Mouse (Mus musculus) heart, embryonic 12.5 days (tissue): ENCODE results near the gene Dse. TPM values are rescaled to one million over a fixed set of nuclear protein-coding genes. Genes with fewer than 3 reads are reported as not detected.
"Not testable (repeated sequence)": the region's sequence is repeated elsewhere in the genome, so short reads cannot be mapped to it uniquely, and the experiment has no call there.

Experiments used
- ATAC-seq: fragments of 200-750 bp; cut with Nextera tagmentation; 2 replicates; pipeline ENCODE4 v1.8.0; 2017; ENCODE audit warnings: moderate TSS enrichment, moderate library complexity; ENCODE audit not compliant: insufficient number of reproducible peaks, low FRiP score
- H3K27ac ChIP-seq: fragments of 300-500 bp; sonication (generic); 2 replicates; pipeline ENCODE4 v1.5.1; 2016; ENCODE audit warnings: mild to moderate bottlenecking, moderate library complexity; ENCODE audit not compliant: poor library complexity, severe bottlenecking
- H3K27me3 ChIP-seq: fragments of 300-500 bp; sonication (generic); replicated peaks from 2 replicates; pipeline ENCODE4 v1.6.1; 2016; ENCODE audit warnings: mild to moderate bottlenecking, moderate library complexity
- H3K36me3 ChIP-seq: fragments of 300-500 bp; sonication (generic); 2 replicates; pipeline ENCODE4 v1.6.1; 2016; ENCODE audit warnings: mild to moderate bottlenecking, moderate library complexity
- H3K4me1 ChIP-seq: fragments of 300-500 bp; sonication (generic); replicated peaks from 2 replicates; pipeline ENCODE4 v1.6.1; 2016; ENCODE audit warnings: mild to moderate bottlenecking
- H3K4me2 ChIP-seq: fragments of 300-500 bp; sonication (generic); 2 replicates; pipeline ENCODE4 v1.6.1; 2016; ENCODE audit warnings: mild to moderate bottlenecking, moderate library complexity
- H3K4me3 ChIP-seq: fragments of 300-500 bp; sonication (generic); 2 replicates; pipeline ENCODE4 v1.5.1; 2016; ENCODE audit warnings: mild to moderate bottlenecking
- H3K9ac ChIP-seq: fragments of 300-500 bp; sonication (generic); 2 replicates; pipeline ENCODE4 v1.6.1; 2016; ENCODE audit warnings: mild to moderate bottlenecking, moderate library complexity
- H3K9me3 ChIP-seq: fragments of 300-500 bp; sonication (generic); replicated peaks from 2 replicates; pipeline ENCODE4 v1.6.1; 2016; ENCODE audit warnings: mild to moderate bottlenecking, moderate library complexity
- WGBS: fragments of 180-500 bp; shearing (Covaris S2); methylation state at CpG from one replicate; pipeline ENCODE4 v1.1.7; 2016; 5-methylcytosine and 5-hydroxymethylcytosine counted together
- polyA plus RNA-seq: library from polyadenylated mRNA; unstranded; fragments of >200 nt; fragmentation: Nextera tagmentation; extraction: Ambion mirVana; gene quantifications from 2 replicates; pipeline ENCODE4 v1.2.1, GENCODE M21; 2016

Gene Dse
- 19.9 and 22.0 TPM in 2 replicates for polyA plus RNA-seq

DNA sequence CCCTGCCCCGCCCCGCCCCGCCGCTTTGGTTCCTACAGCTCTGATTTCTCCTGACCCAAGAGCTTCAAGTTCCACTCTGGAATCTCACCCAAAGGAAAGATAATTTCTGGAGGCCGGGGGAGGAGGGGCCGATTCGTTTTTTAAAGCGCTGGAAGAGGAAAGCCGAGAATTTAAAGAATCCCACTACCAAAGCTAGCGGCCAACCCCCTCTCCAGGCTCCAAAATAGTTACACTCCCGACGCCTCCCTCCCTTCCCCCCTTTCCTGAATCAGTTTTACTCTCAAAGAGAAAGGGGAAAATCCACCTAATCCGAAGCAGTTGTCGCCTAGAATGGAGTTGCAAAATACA lies at the start of gene Dse:
Gene Dse (minus strand): TSS at position 213 of the 348 bp plus-strand sequence.
- peaks cover 5% of the 10 kb centered on the region; the same call in 1 of the 2 replicates for H3K4me1 ChIP-seq
- H3K4me2 ChIP-seq, result peak within 1 kb of the TSS; percentile 83
- ATAC-seq, result no peak; the same call in 1 of the 2 replicates
- H3K27ac ChIP-seq, result peak within 1 kb of the TSS; percentile 91
- 0% methylated on average over 14 of the region's 14 CpGs for WGBS
- no peaks in the 10 kb centered on the region for H3K27me3 ChIP-seq
- no peaks in the 10 kb centered on the region for H3K9me3 ChIP-seq
- H3K36me3 ChIP-seq, result no peaks in the 10 kb centered on the region
- H3K9ac ChIP-seq, result peak within 1 kb of the TSS; percentile 82
- peak within 1 kb of the TSS; percentile 74 for H3K4me3 ChIP-seq

- WGBS, result 86% methylated on average over 9 of the region's 9 CpGs
- not testable (repeated sequence) for H3K36me3 ChIP-seq, H3K9me3 ChIP-seq, H3K27ac ChIP-seq, H3K4me1 ChIP-seq, ATAC-seq, H3K4me2 ChIP-seq, H3K4me3 ChIP-seq, H3K9ac ChIP-seq, H3K27me3 ChIP-seq
Measured at GRCm38 (mm10) chr10:34252833-34253232, 45.3 kb upstream of the Dse start.

GRCm38 (mm10) chr10:34249594-34249993 lies 42.1 kb upstream of the Dse start:
- no peak overlapping the region for H3K27ac ChIP-seq
- no peaks in the 10 kb centered on the region for H3K36me3 ChIP-seq
- WGBS, result 51% methylated on average over 2 of the region's 2 CpGs
- H3K9ac ChIP-seq, result no peak overlapping the region
- no peaks in the 10 kb centered on the region for H3K27me3 ChIP-seq
- H3K4me1 ChIP-seq, result no peaks in the 10 kb centered on the region
- H3K9me3 ChIP-seq, result no peaks in the 10 kb centered on the region
- ATAC-seq, result no peak
- H3K4me3 ChIP-seq, result no peak overlapping the region
- H3K4me2 ChIP-seq, result no peak overlapping the region

GRCm38 (mm10) chr10:34247757-34248156 lies 40.2 kb upstream of the Dse start:
- H3K4me1 ChIP-seq, result no peaks in the 10 kb centered on the region
- 63% methylated on average over 3 of the region's 3 CpGs for WGBS
- no peaks in the 10 kb centered on the region for H3K36me3 ChIP-seq
- H3K27me3 ChIP-seq, result no peaks in the 10 kb centered on the region
- H3K9ac ChIP-seq, result no peak overlapping the region
- no peak overlapping the region for H3K4me3 ChIP-seq
- H3K27ac ChIP-seq, result no peak overlapping the region
- no peak overlapping the region for H3K4me2 ChIP-seq
- ATAC-seq, result no peak
- no peaks in the 10 kb centered on the region for H3K9me3 ChIP-seq

DNA sequence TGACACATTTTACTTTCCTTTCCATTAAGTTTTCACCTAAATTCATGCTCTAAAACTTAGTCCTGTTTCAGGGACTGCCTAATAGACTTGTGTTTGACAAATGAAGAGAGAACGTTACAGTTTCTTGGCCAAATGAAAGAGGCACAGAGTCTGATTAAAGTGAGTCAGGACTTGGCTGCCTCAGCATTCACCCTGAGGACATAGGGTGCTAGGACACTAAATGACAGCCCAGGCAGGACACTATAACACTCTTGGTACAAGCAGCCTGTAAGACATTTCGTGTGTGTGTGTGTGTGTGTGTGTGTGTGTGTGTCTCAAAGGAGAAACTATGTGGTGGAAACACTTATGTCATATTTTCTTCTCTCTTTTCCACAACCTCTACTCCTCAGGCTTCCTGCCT lies 38.6 kb upstream of the Dse start:
- Histone ChIP-seq H3K27me3 (no peaks in the 10 kb centered on the region), H3K4me3 (no peak overlapping the region), H3K4me1 (no peaks in the 10 kb centered on the region), H3K9ac (no peak overlapping the region), H3K4me2 (no peak overlapping the region), H3K36me3 (no peaks in the 10 kb centered on the region), H3K27ac (no peak overlapping the region), H3K9me3 (no peaks in the 10 kb centered on the region)
- 56% methylated on average over 2 of the region's 2 CpGs for WGBS
- ATAC-seq, result no peak

DNA sequence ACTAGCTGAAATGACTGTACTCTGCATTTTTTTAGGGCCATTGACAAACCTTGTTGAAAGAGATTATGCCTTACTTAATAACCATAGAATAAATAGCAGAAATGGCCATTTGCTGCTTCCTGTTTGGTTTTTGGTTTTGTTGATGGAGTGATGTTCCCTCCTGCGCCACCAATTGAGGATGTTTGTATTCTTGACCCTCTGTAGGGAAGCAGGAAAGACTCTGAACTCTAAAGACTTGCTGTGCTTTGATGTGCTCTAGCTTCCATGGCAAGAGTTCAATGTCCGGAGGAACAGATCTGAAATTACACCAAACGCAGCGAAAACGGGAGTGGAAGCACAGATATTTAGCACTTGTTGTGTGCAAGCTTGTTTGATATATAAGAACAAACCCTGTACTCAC lies 37.2 kb upstream of the Dse start:
- no peaks in the 10 kb centered on the region for H3K36me3 ChIP-seq
- H3K9ac ChIP-seq, result no peak overlapping the region
- H3K4me1 ChIP-seq, result no peaks in the 10 kb centered on the region
- H3K27ac ChIP-seq, result no peak overlapping the region
- H3K27me3 ChIP-seq, result no peaks in the 10 kb centered on the region
- no peaks in the 10 kb centered on the region for H3K9me3 ChIP-seq
- no peak for ATAC-seq
- 77% methylated on average over 5 of the region's 5 CpGs for WGBS
- no peak overlapping the region for H3K4me2 ChIP-seq
- H3K4me3 ChIP-seq, result no peak overlapping the region

GRCm38 (mm10) chr10:34238536-34238935 lies 31.0 kb upstream of the Dse start:
- H3K4me1 ChIP-seq, result 0 out of 2 replicates have a peak, but pooled peaks cover 3% of the 10 kb centered on the region
- H3K9me3 ChIP-seq, result no peaks in the 10 kb centered on the region
- H3K36me3 ChIP-seq, result no peaks in the 10 kb centered on the region
- no peak overlapping the region for H3K4me3 ChIP-seq
- no peak for ATAC-seq
- H3K27ac ChIP-seq, result no peak overlapping the region
- WGBS, result 51% methylated on average over 4 of the region's 4 CpGs
- no peaks in the 10 kb centered on the region for H3K27me3 ChIP-seq
- no peak overlapping the region for H3K4me2 ChIP-seq
- no peak overlapping the region for H3K9ac ChIP-seq

- 82% methylated on average over 5 of the region's 5 CpGs for WGBS
- H3K36me3 ChIP-seq, result no peaks in the 10 kb centered on the region
- ATAC-seq, result no peak
Measured at GRCm38 (mm10) chr10:34236569-34236968, 29.1 kb upstream of the Dse start.

GRCm38 (mm10) chr10:34235384-34235783 lies 27.9 kb upstream of the Dse start:
- Histone ChIP-seq H3K27ac (no peak overlapping the region), H3K4me1 (0 out of 2 replicates have a peak, but pooled peaks cover 3% of the 10 kb centered on the region), H3K4me2 (no peak overlapping the region), H3K9me3 (no peaks in the 10 kb centered on the region), H3K36me3 (no peaks in the 10 kb centered on the region), H3K4me3 (no peak overlapping the region), H3K27me3 (no peaks in the 10 kb centered on the region), H3K9ac (no peak overlapping the region)
- ATAC-seq, result no peak
- 40% methylated on average over 3 of the region's 3 CpGs for WGBS

More at GRCm38 (mm10) chr10:34236569-34236968, 29.1 kb upstream of the Dse start:
- 0 out of 2 replicates have a peak, but pooled peaks cover 3% of the 10 kb centered on the region for H3K4me1 ChIP-seq
- H3K9ac ChIP-seq, result no peak overlapping the region
- H3K27me3 ChIP-seq, result no peaks in the 10 kb centered on the region
- H3K4me2 ChIP-seq, result no peak overlapping the region
- no peak overlapping the region for H3K27ac ChIP-seq
- no peak overlapping the region for H3K4me3 ChIP-seq
- H3K9me3 ChIP-seq, result no peaks in the 10 kb centered on the region

DNA sequence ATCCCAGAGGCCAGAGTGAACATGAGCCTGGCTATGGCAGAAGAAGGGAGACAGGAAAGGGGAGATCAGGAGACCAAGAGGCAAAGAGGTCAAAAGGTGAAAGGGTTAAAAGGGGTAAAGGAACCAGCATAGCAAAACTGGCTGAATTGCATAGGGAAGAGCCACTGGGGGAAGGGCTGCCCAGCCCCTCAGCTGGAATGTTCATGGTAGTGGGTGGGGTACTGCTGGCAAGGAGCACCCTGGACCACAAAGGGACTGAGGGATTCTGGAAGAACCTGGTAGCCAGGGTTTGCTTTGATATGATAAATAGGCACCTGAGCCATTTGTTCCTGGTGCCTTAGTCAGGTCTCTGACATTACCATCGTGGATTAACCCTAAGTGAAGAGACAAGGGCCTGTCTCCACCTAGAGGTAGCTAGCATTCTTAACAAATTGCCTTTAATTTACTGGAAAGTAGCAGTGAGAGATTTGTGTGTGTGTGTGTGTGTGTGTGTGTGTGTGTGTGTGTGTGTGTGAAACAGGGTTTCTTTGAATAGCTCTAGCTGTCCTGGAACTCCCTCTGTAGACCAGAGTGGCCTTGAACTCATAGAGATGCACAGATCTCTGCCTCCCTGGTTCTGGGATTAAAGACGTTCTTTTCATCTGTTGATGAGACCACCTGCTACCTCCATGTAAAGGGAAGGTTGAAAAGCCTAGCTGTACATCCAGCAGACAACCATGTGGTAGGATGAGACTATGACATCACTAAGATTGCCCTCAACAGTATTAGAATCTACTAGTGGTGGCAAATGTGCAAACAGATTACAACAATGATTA lies 26.6 kb upstream of the Dse start:
- Histone ChIP-seq H3K27ac (no peak overlapping the region), H3K9me3 (no peaks in the 10 kb centered on the region), H3K27me3 (no peaks in the 10 kb centered on the region), H3K9ac (no peak overlapping the region), H3K36me3 (no peaks in the 10 kb centered on the region), H3K4me3 (no peak overlapping the region), H3K4me1 (peaks cover 7% of the 10 kb centered on the region), H3K4me2 (no peak overlapping the region)
- WGBS, result 17% methylated on average over 2 of the region's 2 CpGs
- no peak; the same call in 1 of the 2 replicates for ATAC-seq

- no peak overlapping the region for H3K4me3 ChIP-seq
- no peaks in the 10 kb centered on the region for H3K27me3 ChIP-seq
- H3K36me3 ChIP-seq, result no peaks in the 10 kb centered on the region
- H3K9ac ChIP-seq, result no peak overlapping the region
- H3K27ac ChIP-seq, result no peak overlapping the region
- H3K4me2 ChIP-seq, result no peak overlapping the region
- peaks cover 7% of the 10 kb centered on the region for H3K4me1 ChIP-seq
- no peaks in the 10 kb centered on the region for H3K9me3 ChIP-seq
- WGBS, result 65% methylated on average over 1 of the region's 1 CpGs
- ATAC-seq, result no peak
Measured at GRCm38 (mm10) chr10:34233418-34233817, 25.9 kb upstream of the Dse start.
